Mouse (Mus musculus): Measurements from ENCODE around the gene Dvl2. TPM values are rescaled to one million over a fixed set of nuclear protein-coding genes. Genes with fewer than 3 reads are reported as not detected.

The Dvl2 gene
- total and polyA plus RNA-seq, 3 experiments: 32.7 to 71.8 (median 49.6) TPM

DNA sequence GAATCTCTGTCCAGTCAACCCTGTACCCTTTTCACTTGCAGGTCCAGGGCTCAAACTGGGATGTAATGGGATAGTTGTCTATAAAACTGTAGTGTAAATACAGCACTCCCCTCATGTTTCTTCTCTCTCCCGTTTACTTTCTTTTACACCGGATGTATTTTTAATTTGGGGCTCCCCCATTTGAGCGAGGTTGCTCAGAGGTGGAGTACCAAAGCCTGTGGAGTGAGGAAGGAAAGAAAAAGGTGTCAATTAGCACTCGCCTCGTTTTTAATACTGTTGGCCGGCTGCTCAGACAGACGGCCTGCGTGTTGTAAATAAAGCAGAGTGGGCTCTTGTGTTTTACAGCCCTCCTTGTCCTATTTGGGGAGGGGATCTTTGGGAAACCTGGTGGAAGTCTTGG, 729 bp upstream of the Dvl2 start:
- no peaks in the 10 kb centered on the region for H3K27me3 ChIP-seq (ENCODE audit: insufficient read depth, low read length)
- H3K4me1 ChIP-seq (ENCODE audit: insufficient read depth, low read depth, low read length): peaks cover 74% of the 10 kb centered on the region
- H3K9me3 ChIP-seq (replicated peaks): no peaks in the 10 kb centered on the region
- peaks cover 61% of the 10 kb centered on the region for H3K36me3 ChIP-seq (replicated peaks)
- ATAC-seq (ENCODE audit: extremely low read depth, insufficient number of reproducible peaks, low FRiP score, poor library complexity, severe bottlenecking): no peak
- H3K4me3 ChIP-seq (ENCODE audit: low read depth, low read length): peak overlapping the region; percentile 57; the same call in 1 of the 2 replicates
- TF ChIP-seq GATA1 (IDR thresholded peaks at IDR 0.05; ENCODE audit: borderline replicate concordance, low read length): no peak
- no peak for TF ChIP-seq POLR2AphosphoS5 (IDR thresholded peaks at IDR 0.05; ENCODE audit: insufficient replicate concordance, low read depth, low read length)
- TF ChIP-seq CTCF (IDR thresholded peaks at IDR 0.05; ENCODE audit: low read depth, low read length): no peak
- no peak for TF ChIP-seq GATA2 (IDR thresholded peaks at IDR 0.05; ENCODE audit: borderline replicate concordance, low read depth, low read length)
- no peak for TF ChIP-seq TAL1 (conservative IDR thresholded peaks at IDR 0.05; ENCODE audit: low read depth, low read length)
- DNase-seq (ENCODE audit: low spot score): no peak

DNA sequence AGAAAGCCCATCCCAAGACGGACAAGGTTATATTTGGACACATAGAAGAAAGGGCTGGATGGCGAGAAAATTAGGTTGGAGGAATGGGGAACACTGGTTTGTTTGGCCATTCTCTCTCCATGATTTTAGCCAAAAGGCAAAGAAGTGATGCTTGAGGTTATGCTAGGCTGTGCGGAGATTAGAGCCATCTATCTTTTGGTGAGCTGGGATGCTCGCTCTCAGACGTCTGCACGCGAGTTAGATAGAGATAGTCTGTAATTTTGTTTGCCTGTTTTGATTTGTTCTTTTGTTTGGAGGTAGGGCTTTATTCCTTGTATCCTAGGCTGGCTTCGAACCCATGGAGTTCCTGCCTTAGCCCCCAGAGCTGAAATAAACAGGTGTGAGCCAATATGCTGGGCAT, 764 bp downstream of the Dvl2 start:
- peak overlapping the region; percentile 91 for H3K4me3 ChIP-seq (ENCODE audit: low read depth, low read length)
- no peaks in the 10 kb centered on the region for H3K9me3 ChIP-seq (replicated peaks)
- H3K36me3 ChIP-seq (replicated peaks): peaks cover 74% of the 10 kb centered on the region
- no peak for ATAC-seq (ENCODE audit: extremely low read depth, insufficient number of reproducible peaks, low FRiP score, poor library complexity, severe bottlenecking)
- no peaks in the 10 kb centered on the region for H3K27me3 ChIP-seq (ENCODE audit: insufficient read depth, low read length)
- TF ChIP-seq CTCF (IDR thresholded peaks at IDR 0.05; ENCODE audit: low read depth, low read length) (no peak), GATA1 (IDR thresholded peaks at IDR 0.05; ENCODE audit: borderline replicate concordance, low read length) (no peak), GATA2 (IDR thresholded peaks at IDR 0.05; ENCODE audit: borderline replicate concordance, low read depth, low read length) (no peak), POLR2AphosphoS5 (IDR thresholded peaks at IDR 0.05; ENCODE audit: insufficient replicate concordance, low read depth, low read length) (no peak), TAL1 (conservative IDR thresholded peaks at IDR 0.05; ENCODE audit: low read depth, low read length) (no peak)
- no peak for DNase-seq (ENCODE audit: low spot score)
- H3K4me1 ChIP-seq (ENCODE audit: insufficient read depth, low read depth, low read length): peaks cover 76% of the 10 kb centered on the region

DNA sequence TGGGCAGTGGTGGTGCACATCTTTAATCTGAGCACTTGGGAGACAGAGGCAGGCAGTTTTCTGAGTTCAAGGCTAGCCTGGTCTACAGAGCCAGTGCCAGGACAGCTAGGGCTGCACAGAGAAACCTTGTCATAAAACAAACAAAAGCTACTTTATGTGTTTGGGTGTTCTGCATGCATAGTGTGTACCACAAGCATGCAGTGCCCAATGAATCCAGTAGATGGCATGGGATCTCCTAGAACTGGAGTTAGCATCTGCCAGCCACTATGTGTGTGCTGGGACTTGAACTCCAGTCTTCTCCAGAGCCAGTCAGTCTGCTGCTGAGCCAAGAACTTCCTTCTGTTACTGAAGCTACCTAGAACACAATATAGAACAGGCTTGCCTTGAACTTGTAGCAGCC, 1.5 kb downstream of the Dvl2 start:
- Histone ChIP-seq H3K27me3 (ENCODE audit: insufficient read depth, low read length) (no peaks in the 10 kb centered on the region), H3K4me1 (ENCODE audit: insufficient read depth, low read depth, low read length) (peaks cover 76% of the 10 kb centered on the region), H3K36me3 (replicated peaks) (peaks cover 82% of the 10 kb centered on the region), H3K9me3 (replicated peaks) (no peaks in the 10 kb centered on the region), H3K4me3 (ENCODE audit: low read depth, low read length) (peak overlapping the region; percentile 5; the same call in 1 of the 2 replicates)
- TF ChIP-seq TAL1 (conservative IDR thresholded peaks at IDR 0.05; ENCODE audit: low read depth, low read length): no peak
- no peak for TF ChIP-seq POLR2AphosphoS5 (IDR thresholded peaks at IDR 0.05; ENCODE audit: insufficient replicate concordance, low read depth, low read length)
- peak; percentile 68 for TF ChIP-seq CTCF (IDR thresholded peaks at IDR 0.05; ENCODE audit: low read depth, low read length)
- ATAC-seq (ENCODE audit: extremely low read depth, insufficient number of reproducible peaks, low FRiP score, poor library complexity, severe bottlenecking): no peak
- no peak for DNase-seq (ENCODE audit: low spot score)

DNA sequence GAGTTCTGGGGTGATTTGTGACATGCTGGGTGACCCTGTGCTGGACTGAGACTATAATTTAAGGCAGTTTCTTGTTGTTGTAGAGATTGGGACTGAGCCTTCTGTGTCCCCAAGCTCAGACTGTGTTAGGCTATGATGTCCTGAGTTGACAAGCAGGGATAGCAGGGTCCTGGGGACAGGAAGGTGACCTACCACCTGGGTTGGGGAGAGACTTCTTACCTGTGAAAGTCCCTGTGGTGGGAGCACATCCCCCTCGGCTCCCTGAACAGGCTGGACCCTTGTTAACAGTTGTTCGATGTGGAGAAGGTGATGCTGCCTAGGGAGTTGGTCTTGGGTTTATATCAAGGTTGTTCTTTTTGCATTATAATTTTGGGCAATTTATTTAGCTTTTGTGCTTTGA, 2.1 kb downstream of the Dvl2 start:
- TF ChIP-seq GATA1 (IDR thresholded peaks at IDR 0.05; ENCODE audit: borderline replicate concordance, low read length) (no peak), GATA2 (IDR thresholded peaks at IDR 0.05; ENCODE audit: borderline replicate concordance, low read depth, low read length) (no peak), CTCF (IDR thresholded peaks at IDR 0.05; ENCODE audit: low read depth, low read length) (no peak), POLR2AphosphoS5 (IDR thresholded peaks at IDR 0.05; ENCODE audit: insufficient replicate concordance, low read depth, low read length) (no peak), TAL1 (conservative IDR thresholded peaks at IDR 0.05; ENCODE audit: low read depth, low read length) (no peak)
- H3K9me3 ChIP-seq (replicated peaks): no peaks in the 10 kb centered on the region
- ATAC-seq (ENCODE audit: extremely low read depth, insufficient number of reproducible peaks, low FRiP score, poor library complexity, severe bottlenecking) (no peak), DNase-seq (ENCODE audit: low spot score) (no peak)
- peak overlapping the region; percentile 1; the same call in 1 of the 2 replicates for H3K4me3 ChIP-seq (ENCODE audit: low read depth, low read length)
- no peaks in the 10 kb centered on the region for H3K27me3 ChIP-seq (ENCODE audit: insufficient read depth, low read length)
- peaks cover 86% of the 10 kb centered on the region for H3K36me3 ChIP-seq (replicated peaks)
- peaks cover 75% of the 10 kb centered on the region for H3K4me1 ChIP-seq (ENCODE audit: insufficient read depth, low read depth, low read length)

DNA sequence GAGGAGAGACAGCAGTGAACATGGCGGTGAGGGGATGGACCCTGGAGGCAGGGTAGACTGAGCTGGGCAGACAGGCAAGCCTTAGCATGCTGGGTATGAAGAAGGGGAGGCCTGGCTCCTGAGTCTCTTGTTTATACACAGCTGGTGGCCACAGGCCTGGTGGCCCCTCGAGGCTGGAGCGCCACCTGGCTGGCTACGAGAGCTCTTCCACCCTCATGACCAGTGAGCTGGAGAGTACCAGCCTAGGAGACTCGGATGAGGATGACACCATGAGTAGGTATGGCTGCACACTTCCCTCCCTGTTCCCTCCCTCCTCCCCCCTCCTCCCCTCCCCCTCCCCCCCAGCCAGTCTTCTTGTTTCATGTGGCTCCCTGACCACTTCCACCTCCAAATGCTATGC, 5.1 kb downstream of the Dvl2 start:
- H3K9me3 ChIP-seq (replicated peaks): no peaks in the 10 kb centered on the region
- no peak overlapping the region for H3K4me3 ChIP-seq (ENCODE audit: low read depth, low read length)
- no peak for ATAC-seq (ENCODE audit: extremely low read depth, insufficient number of reproducible peaks, low FRiP score, poor library complexity, severe bottlenecking)
- peaks cover 48% of the 10 kb centered on the region for H3K4me1 ChIP-seq (ENCODE audit: insufficient read depth, low read depth, low read length)
- TF ChIP-seq POLR2AphosphoS5 (IDR thresholded peaks at IDR 0.05; ENCODE audit: insufficient replicate concordance, low read depth, low read length): no peak
- TF ChIP-seq GATA1 (IDR thresholded peaks at IDR 0.05; ENCODE audit: borderline replicate concordance, low read length): no peak
- no peak for TF ChIP-seq TAL1 (conservative IDR thresholded peaks at IDR 0.05; ENCODE audit: low read depth, low read length)
- no peak for TF ChIP-seq GATA2 (IDR thresholded peaks at IDR 0.05; ENCODE audit: borderline replicate concordance, low read depth, low read length)
- TF ChIP-seq CTCF (IDR thresholded peaks at IDR 0.05; ENCODE audit: low read depth, low read length): no peak
- H3K27me3 ChIP-seq (ENCODE audit: insufficient read depth, low read length): no peaks in the 10 kb centered on the region
- peaks cover 86% of the 10 kb centered on the region for H3K36me3 ChIP-seq (replicated peaks)
- DNase-seq (ENCODE audit: low spot score): no peak

DNA sequence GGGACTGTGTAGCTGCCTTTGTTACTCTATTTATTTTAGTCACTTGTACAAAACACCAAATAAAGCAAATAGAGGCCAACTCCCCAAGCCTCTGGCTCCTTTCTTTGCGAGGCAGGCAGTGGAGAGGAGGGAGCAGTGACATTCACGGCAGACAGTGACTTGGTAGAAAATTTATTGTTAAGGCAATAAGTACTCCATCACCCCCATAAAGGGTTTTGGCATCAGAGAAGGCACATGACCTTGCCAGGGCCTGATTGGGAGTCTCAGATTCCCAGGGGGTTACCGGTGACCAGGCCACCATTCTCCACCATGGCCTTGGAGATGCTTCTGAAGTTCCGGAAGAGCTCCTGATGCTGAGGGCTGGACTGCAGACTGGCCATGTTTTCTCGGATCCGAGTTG, 9.6 kb downstream of the Dvl2 start:
- TF ChIP-seq GATA2 (IDR thresholded peaks at IDR 0.05; ENCODE audit: borderline replicate concordance, low read depth, low read length) (no peak), POLR2AphosphoS5 (IDR thresholded peaks at IDR 0.05; ENCODE audit: insufficient replicate concordance, low read depth, low read length) (no peak), TAL1 (conservative IDR thresholded peaks at IDR 0.05; ENCODE audit: low read depth, low read length) (no peak), GATA1 (IDR thresholded peaks at IDR 0.05; ENCODE audit: borderline replicate concordance, low read length) (no peak), CTCF (IDR thresholded peaks at IDR 0.05; ENCODE audit: low read depth, low read length) (no peak)
- H3K4me1 ChIP-seq (ENCODE audit: insufficient read depth, low read depth, low read length): peaks cover 27% of the 10 kb centered on the region
- H3K4me3 ChIP-seq (ENCODE audit: low read depth, low read length): no peak overlapping the region
- H3K27me3 ChIP-seq (ENCODE audit: insufficient read depth, low read length): no peaks in the 10 kb centered on the region
- ATAC-seq (ENCODE audit: extremely low read depth, insufficient number of reproducible peaks, low FRiP score, poor library complexity, severe bottlenecking) (no peak), DNase-seq (ENCODE audit: low spot score) (no peak)
- H3K36me3 ChIP-seq (replicated peaks): peaks cover 95% of the 10 kb centered on the region
- no peaks in the 10 kb centered on the region for H3K9me3 ChIP-seq (replicated peaks)

Data from G1E (cell line).